Mouse (Mus musculus) inflammation-experienced regulatory T-cells, adult 16 weeks (primary cell): ENCODE measurements around the gene Gm20503. TPM values are rescaled to one million over a fixed set of nuclear protein-coding genes. Genes with fewer than 3 reads are reported as not detected.

Source experiments
- polyA plus RNA-seq: library from polyadenylated mRNA; unstranded; fragments of 100-300 nt; shearing (Covaris generic); gene quantifications from one replicate; pipeline ENCODE4 v1.2.1, GENCODE M21; 2017

The Gm20503 gene
- polyA plus RNA-seq, result not detected

GRCm38 (mm10) chr4:59002948-59003805 is at the start of gene Gm20503:
Gm20503 (plus strand) TSS chr4:59003210.

GRCm38 (mm10) chr4:58986540-58987190 is 16.3 kb upstream of the Gm20503 start, which contains the start of gene Ptgr1:
Ptgr1 (minus strand) TSS chr4:58987119.

GRCm38 (mm10) chr4:58994762-58995161 is 8.2 kb upstream of the Gm20503 start, which contains the start of gene Dnajc25:
Dnajc25 (plus strand) TSS chr4:58995062.

GRCm38 (mm10) chr4:59034918-59035785 is 32.1 kb downstream of the Gm20503 start, which contains the start of gene Gng10:
Gng10 (plus strand) TSS chr4:59035088.

Other genes starting within 250 kb of the Gm20503 start
- gene Olfr267, start 215.5 kb upstream of the Gm20503 start, polyA plus RNA-seq, result not detected
- 48.0 TPM for gene Ecpas, start 90.5 kb upstream of the Gm20503 start, polyA plus RNA-seq
- not detected for gene Zkscan16, start 59.6 kb upstream of the Gm20503 start, polyA plus RNA-seq
- 0.46 TPM for gene Ptgr1, start 16.1 kb upstream of the Gm20503 start, polyA plus RNA-seq
- gene Dnajc25, start 8.1 kb upstream of the Gm20503 start, polyA plus RNA-seq, result 0.63 TPM
- gene Gng10, start 31.9 kb downstream of the Gm20503 start, polyA plus RNA-seq, result 134 TPM
- gene AI481877, start 135.8 kb downstream of the Gm20503 start, polyA plus RNA-seq, result not detected
- 14.9 TPM for gene Ugcg, start 186.0 kb downstream of the Gm20503 start, polyA plus RNA-seq